Mouse (Mus musculus) liver, embryonic 14.5 days (tissue): ENCODE results near the gene H2-Oa. TPM values are rescaled to one million over a fixed set of nuclear protein-coding genes. Genes with fewer than 3 reads are reported as not detected.

Source experiments
- ATAC-seq: fragments of 200-750 bp; cut with Nextera tagmentation; 2 replicates; pipeline ENCODE4 v1.8.0; 2017; ENCODE audit warnings: moderate number of reproducible peaks, mild to moderate bottlenecking, moderate library complexity; ENCODE audit not compliant: insufficient read depth
- DNase-seq, 3 experiments: peaks; one replicate each; pipeline ENCODE4 v3.0.0-alpha.2; 2012 to 2013; ENCODE audit warnings: low read depth in 3 of 3, low spot score in 3 of 3
- H3K27ac ChIP-seq: fragments of 300-500 bp; sonication (generic); 2 replicates; pipeline ENCODE4 v1.5.1; 2014; ENCODE audit warnings: moderate library complexity, mild to moderate bottlenecking, control low read depth, inconsistent platforms
- H3K27me3 ChIP-seq: fragments of 300-500 bp; sonication (generic); 2 replicates; pipeline ENCODE4 v1.6.1; 2014; ENCODE audit warnings: mild to moderate bottlenecking, low read length, moderate library complexity; ENCODE audit not compliant: control insufficient read depth, insufficient read depth
- H3K36me3 ChIP-seq: fragments of 300-500 bp; sonication (generic); replicated peaks from 2 replicates; pipeline ENCODE4 v1.6.1; 2014; ENCODE audit warnings: low read depth; ENCODE audit not compliant: control insufficient read depth, insufficient read depth
- H3K4me1 ChIP-seq, 2 experiments: fragments of 200-500 bp in 1 of 2; fragments of 300-500 bp in 1 of 2; sonication (generic) in 1 of 2; replicated peaks; 2 replicates each; pipeline ENCODE4 v1.6.1; 2012 to 2014; ENCODE audit warnings: antibody characterized with exemption in 1 of 2, inconsistent platforms in 1 of 2, low read length in 1 of 2; ENCODE audit not compliant: control insufficient read depth in 2 of 2, insufficient read depth in 2 of 2
- H3K4me2 ChIP-seq: fragments of 300-500 bp; sonication (generic); 2 replicates; pipeline ENCODE4 v1.6.1; 2014; ENCODE audit warnings: low read depth, mild to moderate bottlenecking, control low read depth, moderate library complexity
- H3K4me3 ChIP-seq, 2 experiments: fragments of 200-500 bp in 1 of 2; fragments of 300-500 bp in 1 of 2; sonication (generic) in 1 of 2; 2 replicates each; pipeline ENCODE4 v1.5.1; 2012 to 2014; ENCODE audit warnings: low read depth in 2 of 2, low read length in 2 of 2, mild to moderate bottlenecking in 2 of 2, control low read depth in 1 of 2, inconsistent platforms in 1 of 2, moderate library complexity in 1 of 2; ENCODE audit not compliant: insufficient read depth in 1 of 2
- H3K9ac ChIP-seq: fragments of 300-500 bp; sonication (generic); replicated peaks from 2 replicates; pipeline ENCODE4 v1.6.1; 2014; ENCODE audit warnings: mild to moderate bottlenecking, control low read depth, moderate library complexity
- H3K9me3 ChIP-seq: fragments of 300-500 bp; sonication (generic); 2 replicates; pipeline ENCODE4 v1.6.1; 2016; ENCODE audit warnings: low read length, mixed read lengths; ENCODE audit not compliant: control insufficient read depth
- CTCF ChIP-seq: IDR thresholded peaks from 2 replicates; pipeline ENCODE4 v1.5.1; 2016; ENCODE audit warnings: antibody characterized with exemption, low read depth, control low read depth
- EP300 ChIP-seq: IDR thresholded peaks from 2 replicates; pipeline ENCODE4 v1.6.1; 2016; ENCODE audit warnings: antibody characterized with exemption, low read depth
- WGBS: fragments of 180-500 bp; shearing (Covaris S2); extraction: QIAGEN DNeasy Blood & Tissue Kit; methylation state at CpG from one replicate; pipeline ENCODE4 v1.1.7; 2014; ENCODE audit not compliant: insufficient replicate concordance; 5-methylcytosine and 5-hydroxymethylcytosine counted together
- polyA plus RNA-seq, 2 experiments: library from polyadenylated mRNA; depleted of rRNA in 1 of 2; stranded (reverse) in 1 of 2; unstranded in 1 of 2; fragments of >200 nt; fragmentation: Nextera tagmentation in 1 of 2; extraction: Ambion mirVana in 1 of 2; gene quantifications; 2 replicates each; pipeline versions ENCODE4 v1.2.1 to v1.2.3; 2012 to 2014

The H2-Oa gene
- polyA plus RNA-seq, 2 experiments, result 0.45 to 0.51 TPM

GRCm38 (mm10) chr17:34131911-34132310, 39.8 kb downstream of the H2-Oa start:
- H3K9ac ChIP-seq, result no peak overlapping the region
- H3K4me3 ChIP-seq, result no peak overlapping the region
- 61% methylated on average over 7 of the region's 7 CpGs for WGBS
- no peak overlapping the region for H3K27ac ChIP-seq
- no peaks in the 10 kb centered on the region for H3K36me3 ChIP-seq
- H3K9me3 ChIP-seq, result no peaks in the 10 kb centered on the region
- no peak for TF ChIP-seq EP300
- TF ChIP-seq CTCF, result no peak
- DNase-seq (no peak), ATAC-seq (no peak)
- H3K4me1 ChIP-seq, result peaks cover 9 to 15% of the 10 kb centered on the region in 2 experiments
- peaks cover 7% of the 10 kb centered on the region for H3K27me3 ChIP-seq
- H3K4me2 ChIP-seq, result no peak overlapping the region

- no peak for ATAC-seq
- H3K27me3 ChIP-seq, result peaks cover 7% of the 10 kb centered on the region
Measured at GRCm38 (mm10) chr17:34133289-34133688, 41.1 kb downstream of the H2-Oa start.

GRCm38 (mm10) chr17:34134451-34134850, 42.3 kb downstream of the H2-Oa start:
- Histone ChIP-seq H3K9me3 (no peaks in the 10 kb centered on the region), H3K27ac (no peak overlapping the region), H3K36me3 (no peaks in the 10 kb centered on the region), H3K4me2 (no peak overlapping the region), H3K4me1 (peaks cover 0 to 4% of the 10 kb centered on the region in 2 experiments; a peak in 1 of 4 replicates), H3K9ac (no peak overlapping the region), H3K4me3 (no peak overlapping the region), H3K27me3 (peaks cover 8% of the 10 kb centered on the region)
- no peak for ATAC-seq
- WGBS, result 62% methylated on average over 3 of the region's 3 CpGs
- TF ChIP-seq EP300, result no peak
- no peak for TF ChIP-seq CTCF
- no peak for DNase-seq

More at GRCm38 (mm10) chr17:34133289-34133688, 41.1 kb downstream of the H2-Oa start:
- H3K4me3 ChIP-seq, result no peak overlapping the region
- H3K9ac ChIP-seq, result no peak overlapping the region
- WGBS, result 59% methylated on average over 11 of the region's 11 CpGs
- no peaks in the 10 kb centered on the region for H3K9me3 ChIP-seq
- no peak overlapping the region for H3K27ac ChIP-seq
- H3K4me2 ChIP-seq, result no peak overlapping the region
- DNase-seq, result no peak
- H3K36me3 ChIP-seq, result no peaks in the 10 kb centered on the region
- TF ChIP-seq CTCF (peak; percentile 58), EP300 (no peak)
- peaks cover 0 to 7% of the 10 kb centered on the region in 2 experiments; a peak in 2 of 4 replicates for H3K4me1 ChIP-seq

- H3K9ac ChIP-seq, result no peak overlapping the region
- H3K27ac ChIP-seq, result no peak overlapping the region
- no peaks in the 10 kb centered on the region for H3K9me3 ChIP-seq
- peak overlapping the region; percentile 7 to 27 for H3K4me3 ChIP-seq
- peak overlapping the region; percentile 48 for H3K4me2 ChIP-seq
- peak; percentile 87 for ATAC-seq
- TF ChIP-seq EP300, result no peak
- TF ChIP-seq CTCF, result peak; percentile 100
- DNase-seq, result peak; percentile 88 to 90 (median 89)
- H3K4me1 ChIP-seq, result peaks cover 3 to 12% of the 10 kb centered on the region in 2 experiments; a peak in 3 of 4 replicates
- H3K36me3 ChIP-seq, result no peaks in the 10 kb centered on the region
- H3K27me3 ChIP-seq, result peaks cover 16% of the 10 kb centered on the region
- WGBS, result 6% methylated on average over 31 of the region's 31 CpGs
Measured at GRCm38 (mm10) chr17:34135297-34136224, 43.4 kb downstream of the H2-Oa start.

- peaks cover 19% of the 10 kb centered on the region for H3K27me3 ChIP-seq
- TF ChIP-seq EP300 (no peak), CTCF (no peak)
Measured at GRCm38 (mm10) chr17:34137601-34138000, 45.5 kb downstream of the H2-Oa start.

More at GRCm38 (mm10) chr17:34137601-34138000, 45.5 kb downstream of the H2-Oa start:
- Histone ChIP-seq H3K4me1 (peaks cover 3 to 12% of the 10 kb centered on the region in 2 experiments; a peak in 3 of 4 replicates), H3K36me3 (no peaks in the 10 kb centered on the region), H3K4me3 (no peak overlapping the region), H3K9ac (no peak overlapping the region), H3K4me2 (no peak overlapping the region), H3K27ac (no peak overlapping the region), H3K9me3 (no peaks in the 10 kb centered on the region)
- no peak for ATAC-seq
- 55% methylated on average over 7 of the region's 7 CpGs for WGBS
- DNase-seq, result no peak
